ENCODE assay signal across 19 mouse cellular contexts in genomic region chr16:12032441-12032840, GRCm38 (mm10). TPM values are rescaled to one million over a fixed set of nuclear protein-coding genes. Genes with fewer than 3 reads are reported as not detected.
A peak's percentile ranks its signal among the peaks of the same experiment; 100 is the strongest.
DNase-seq lines count a peak whose midpoint lies in the region; ATAC-seq lines count a peak whose summit lies in the region.
"Had no signal": no experiment of that assay in that cellular context is flagged by ENCODE, and none has a peak within 500 bp of the region (broad histone marks: within the 10 kb centered on the region; RNA-seq: fewer than 3 reads in every experiment).

No protein-coding gene starts in this region.

- no peaks in the 10 kb centered on the region for H3K36me3 ChIP-seq in midbrain, embryonic 11.5 days (ENCODE audit: control insufficient read depth, insufficient read depth, low read length)
- H3K36me3 ChIP-seq: forebrain, embryonic 15.5 days; heart, embryonic 15.5 days; limb, embryonic 12.5 days; midbrain, embryonic 10.5 days had no signal

- H3K9ac ChIP-seq in midbrain, embryonic 11.5 days (ENCODE audit: low read length): no peak overlapping the region
- H3K9ac ChIP-seq: forebrain, embryonic 15.5 days; heart, embryonic 15.5 days; limb, embryonic 12.5 days; lung, embryonic 14.5 days had no signal

- H3K4me2 ChIP-seq in midbrain, embryonic 11.5 days: no peak overlapping the region
- H3K4me2 ChIP-seq: forebrain, embryonic 15.5 days; heart, embryonic 15.5 days; limb, embryonic 12.5 days; lung, embryonic 14.5 days had no signal

- H3K9me3 ChIP-seq in midbrain, embryonic 11.5 days (ENCODE audit: control insufficient read depth, low read length): no peaks in the 10 kb centered on the region
- H3K9me3 ChIP-seq: forebrain, embryonic 15.5 days; heart, embryonic 15.5 days; limb, embryonic 12.5 days; midbrain, embryonic 10.5 days had no signal

- ATAC-seq in megakaryocyte progenitor cell, adult 5-6 weeks (replicated peaks; ENCODE audit: poor library complexity): no peak
- ATAC-seq in midbrain, embryonic 11.5 days (ENCODE audit: low FRiP score): no peak
- ATAC-seq: forebrain, embryonic 15.5 days had no signal

- no peak overlapping the region for H3K27ac ChIP-seq in midbrain, embryonic 11.5 days (ENCODE audit: low read depth, low read length)
- H3K27ac ChIP-seq: forebrain, embryonic 15.5 days; heart, embryonic 15.5 days; limb, embryonic 12.5 days; midbrain, embryonic 10.5 days had no signal

- DNase-seq in cerebellum, adult 9-11 months: peak; percentile 6
- no peak for DNase-seq in cerebellum, postnatal 4 days (ENCODE audit: low spot score in 2 of 2)
- DNase-seq in heart, postnatal 36 days: peak; percentile 7
- no peak for DNase-seq in heart, postnatal 25 days (ENCODE audit: low spot score)
- DNase-seq in 3T3-L1 (ENCODE audit: low read depth, low spot score): peak; percentile 82
- peak; percentile 30 for DNase-seq in adrenal gland, postnatal 25 days
- no peak for DNase-seq in midbrain, embryonic 11.5 days (ENCODE audit: low spot score, missing footprints)
- DNase-seq: B cell, adult 2 months; kidney, adult 8-10 months; layer of hippocampus, postnatal 36 days; lung, embryonic 14.5 days; thymus, postnatal 14 days had no signal

- H3K4me3 ChIP-seq in midbrain, embryonic 11.5 days (ENCODE audit: low read depth, low read length): no peak overlapping the region
- H3K4me3 ChIP-seq: forebrain, embryonic 15.5 days; heart, embryonic 15.5 days; limb, embryonic 12.5 days; midbrain, embryonic 10.5 days; myocyte had no signal

- WGBS in midbrain, embryonic 11.5 days: 83% methylated on average over 1 of the region's 1 CpGs

- intact Hi-C loops in heart, postnatal 36 days (cut with DNase I): no loop called here
- intact Hi-C loops in heart, postnatal 25 days (cut with DNase I): no loop called here

- no peaks in the 10 kb centered on the region for H3K4me1 ChIP-seq in midbrain, embryonic 11.5 days (ENCODE audit: control insufficient read depth, insufficient read depth, low read length)
- H3K4me1 ChIP-seq: forebrain, embryonic 15.5 days; heart, embryonic 15.5 days; limb, embryonic 12.5 days; midbrain, embryonic 10.5 days had no signal

- H3K27me3 ChIP-seq in midbrain, embryonic 11.5 days (ENCODE audit: control insufficient read depth, insufficient read depth, low read length): no peaks in the 10 kb centered on the region
- H3K27me3 ChIP-seq: forebrain, embryonic 15.5 days; heart, embryonic 15.5 days; limb, embryonic 12.5 days had no signal

RNA-seq across cellular contexts. Expression of gene Shisa9, which starts 48.5 kb away (rescaled TPM):
- total RNA-seq in heart, postnatal 36 days (2021): not detected
- under 1 TPM in 1 of 2 experiments, not detected in 1; 0.21 TPM for total RNA-seq in heart, postnatal 25 days (2021)
- 2.0 and 4.0 TPM in 2 replicates for total RNA-seq in adrenal gland, postnatal 25 days (2021)
- total RNA-seq in megakaryocyte progenitor cell, adult 5-6 weeks (2015): not detected in 2 replicates
- not detected in 2 replicates for total RNA-seq in megakaryocyte progenitor cell, adult 5-6 weeks (2017)
- 0.47 and 0.49 TPM in 2 replicates for polyA plus RNA-seq in midbrain, embryonic 11.5 days (2014; fragmentation: Nextera tagmentation; extraction: Ambion mirVana)
- polyA plus RNA-seq: large intestine, adult 2 months; myocyte had no signal

Comparison
In these comparisons a context has a peak if more than half of its experiments do, and no peak if none do; other contexts are left out.
1. DNase-seq: peak in cerebellum, adult 9-11 months (single experiment), heart, postnatal 36 days (2 of 2), 3T3-L1 (single experiment) and adrenal gland, postnatal 25 days (single experiment); none in cerebellum, postnatal 4 days (0 of 2), heart, postnatal 25 days (single experiment) and midbrain, embryonic 11.5 days (single experiment).